Mouse (Mus musculus) E14TG2a.4 (cell line): ENCODE measurements around the gene Gphb5.

Experiments used
- CTCF ChIP-seq: conservative IDR thresholded peaks from 2 replicates; pipeline ENCODE4 v1.5.1; 2014; ENCODE audit warnings: low read length
- NANOG ChIP-seq: IDR thresholded peaks from 2 replicates; pipeline ENCODE4 v1.6.1; 2014; ENCODE audit warnings: borderline replicate concordance, low read length, mixed read lengths

GRCm38 (mm10) chr12:75364416-75364815 is 52.2 kb downstream of the Gphb5 start:
- TF ChIP-seq CTCF (no peak), NANOG (no peak)
